Mouse (Mus musculus) forebrain, embryonic 16.5 days (tissue): ENCODE results near the gene Grn. TPM values are rescaled to one million over a fixed set of nuclear protein-coding genes. Genes with fewer than 3 reads are reported as not detected.

Experiments
- ATAC-seq: fragments of 200-750 bp; cut with Nextera tagmentation; 2 replicates; pipeline ENCODE4 v1.8.0; 2017; ENCODE audit warnings: mild to moderate bottlenecking, moderate library complexity
- H3K27ac ChIP-seq: fragments of 300-500 bp; sonication (generic); 2 replicates; pipeline ENCODE4 v1.5.1; 2014; ENCODE audit warnings: low read length, control low read depth
- H3K27me3 ChIP-seq: fragments of 300-500 bp; sonication (generic); replicated peaks from 2 replicates; pipeline ENCODE4 v1.6.1; 2014; ENCODE audit warnings: low read length; ENCODE audit not compliant: control insufficient read depth, insufficient read depth
- H3K36me3 ChIP-seq: fragments of 300-500 bp; sonication (generic); 2 replicates; pipeline ENCODE4 v1.6.1; 2014; ENCODE audit not compliant: control insufficient read depth, insufficient read depth
- H3K4me1 ChIP-seq: fragments of 300-500 bp; sonication (generic); replicated peaks from 2 replicates; pipeline ENCODE4 v1.6.1; 2014; ENCODE audit warnings: low read length; ENCODE audit not compliant: control insufficient read depth, insufficient read depth
- H3K4me2 ChIP-seq: fragments of 300-500 bp; sonication (generic); 2 replicates; pipeline ENCODE4 v1.6.1; 2014; ENCODE audit warnings: mild to moderate bottlenecking, low read length, control low read depth
- H3K4me3 ChIP-seq: fragments of 300-500 bp; sonication (generic); replicated peaks from 2 replicates; pipeline ENCODE4 v1.5.1; 2014; ENCODE audit warnings: mild to moderate bottlenecking, low read length, control low read depth
- H3K9ac ChIP-seq: fragments of 300-500 bp; sonication (generic); replicated peaks from 2 replicates; pipeline ENCODE4 v1.6.1; 2014; ENCODE audit warnings: low read depth, low read length, control low read depth
- H3K9me3 ChIP-seq: fragments of 300-500 bp; sonication (generic); 2 replicates; pipeline ENCODE4 v1.6.1; 2016; ENCODE audit warnings: low read length; ENCODE audit not compliant: control insufficient read depth
- WGBS: fragments of 180-500 bp; shearing (Covaris S2); extraction: QIAGEN DNeasy Blood & Tissue Kit; methylation state at CpG from one replicate; pipeline ENCODE4 v1.1.7; 2014; 5-methylcytosine and 5-hydroxymethylcytosine counted together
- polyA plus RNA-seq: library from polyadenylated mRNA; unstranded; fragments of >200 nt; fragmentation: Nextera tagmentation; extraction: Ambion mirVana; gene quantifications from 2 replicates; pipeline ENCODE4 v1.2.1, GENCODE M21; 2015

The Grn gene
- polyA plus RNA-seq, 1 experiment from 2014 or later = 68.0 TPM

DNA sequence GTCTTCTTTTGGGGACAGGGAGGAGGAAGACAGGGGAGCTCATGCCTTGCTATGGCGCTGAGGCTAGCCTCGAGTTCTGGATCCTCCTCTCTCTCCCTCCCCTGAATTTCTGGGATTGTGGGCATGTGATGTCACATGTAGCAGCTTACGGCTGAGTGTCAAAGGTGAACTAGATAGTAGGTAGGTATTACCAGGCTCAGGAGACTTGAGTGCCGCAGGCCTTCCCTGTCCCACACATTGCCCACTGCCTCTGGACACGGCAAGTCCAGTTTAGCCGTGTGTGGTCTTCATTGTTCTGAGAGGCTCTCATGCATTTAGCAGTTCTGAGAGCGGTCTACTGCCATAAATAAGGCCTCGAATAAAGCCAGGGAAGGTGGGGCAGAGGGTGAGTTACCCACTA, 17.1 kb upstream of the Grn start:
- WGBS = 75% methylated on average over 8 of the region's 8 CpGs

DNA sequence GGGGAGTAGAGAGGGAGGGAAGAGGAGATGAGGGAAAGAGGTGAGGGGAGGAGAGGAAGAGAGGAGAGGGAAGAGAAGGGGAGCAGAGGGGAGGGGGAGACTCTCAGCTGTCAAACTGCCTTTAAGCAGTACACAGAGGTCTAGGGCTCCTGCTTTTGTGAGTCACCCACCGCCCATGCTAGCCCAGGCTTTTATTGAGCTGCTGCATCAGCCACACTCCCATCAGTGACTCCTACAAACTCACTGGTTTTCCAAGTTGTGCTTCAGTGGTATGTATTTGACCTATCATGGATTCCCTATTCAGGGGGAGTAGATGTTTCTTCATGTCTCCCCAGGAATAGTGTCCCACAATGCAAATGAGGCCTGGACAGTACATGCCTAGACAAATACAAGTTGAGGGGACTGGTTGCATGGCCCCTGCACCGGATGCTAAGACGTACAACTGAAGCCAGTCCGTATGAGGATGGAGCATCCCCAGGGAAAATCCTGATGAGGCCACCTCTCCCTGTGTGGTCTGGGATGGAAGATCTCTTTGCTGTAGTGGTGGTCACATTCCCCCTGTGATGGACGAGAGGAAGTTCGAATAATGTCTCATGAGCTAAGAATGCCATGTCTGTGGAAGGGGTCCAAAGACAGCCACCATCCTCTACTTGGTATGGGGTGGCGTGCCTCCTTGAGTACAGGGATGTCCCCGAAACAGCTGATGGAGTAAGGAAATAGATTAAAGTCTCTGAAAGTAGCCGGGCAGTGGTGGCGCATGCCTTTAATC, 14.9 kb upstream of the Grn start:
- 76% methylated on average over 10 of the region's 10 CpGs for WGBS
- Histone ChIP-seq H3K9ac (no peak overlapping the region), H3K9me3 (no peaks in the 10 kb centered on the region), H3K4me3 (no peak overlapping the region), H3K27ac (no peak overlapping the region), H3K4me1 (0 out of 2 replicates have a peak, but pooled peaks cover 2% of the 10 kb centered on the region), H3K4me2 (no peak overlapping the region), H3K27me3 (no peaks in the 10 kb centered on the region), H3K36me3 (no peaks in the 10 kb centered on the region)
- no peak for ATAC-seq

More for the DNA sequence above, 17.1 kb upstream of the Grn start:
- no peaks in the 10 kb centered on the region for H3K9me3 ChIP-seq
- H3K36me3 ChIP-seq = no peaks in the 10 kb centered on the region
- H3K9ac ChIP-seq = no peak overlapping the region
- H3K4me1 ChIP-seq = peaks cover 5% of the 10 kb centered on the region
- H3K4me2 ChIP-seq = no peak overlapping the region
- H3K4me3 ChIP-seq = no peak overlapping the region
- H3K27ac ChIP-seq = no peak overlapping the region
- H3K27me3 ChIP-seq = no peaks in the 10 kb centered on the region
- no peak for ATAC-seq

DNA sequence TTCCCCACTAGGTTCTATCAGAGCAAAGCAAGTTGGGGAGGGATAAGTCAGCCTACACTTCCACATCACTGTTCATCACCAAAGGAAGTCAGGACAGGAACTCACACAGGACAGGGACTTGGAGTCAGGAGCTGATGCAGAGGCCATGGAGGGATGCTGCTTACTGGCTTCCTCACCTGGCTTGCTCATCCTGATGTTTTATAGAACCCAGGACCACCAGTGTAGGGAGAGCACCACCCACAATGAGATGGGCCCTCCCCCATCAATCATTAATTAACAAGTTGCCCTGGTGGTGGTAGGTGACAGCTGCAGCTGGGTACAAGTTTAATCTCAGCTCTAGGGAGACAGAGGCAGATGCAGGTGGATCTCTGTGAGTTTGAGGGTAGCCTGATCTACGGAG, 13.0 kb upstream of the Grn start:
- ATAC-seq = no peak
- H3K4me3 ChIP-seq = no peak overlapping the region
- H3K27me3 ChIP-seq = no peaks in the 10 kb centered on the region
- no peak overlapping the region for H3K27ac ChIP-seq
- 64% methylated on average over 1 of the region's 1 CpGs for WGBS
- H3K9ac ChIP-seq = no peak overlapping the region
- no peak overlapping the region for H3K4me2 ChIP-seq
- no peaks in the 10 kb centered on the region for H3K4me1 ChIP-seq
- H3K36me3 ChIP-seq = no peaks in the 10 kb centered on the region
- no peaks in the 10 kb centered on the region for H3K9me3 ChIP-seq

GRCm38 (mm10) chr11:102418887-102419286, 11.2 kb upstream of the Grn start:
- Histone ChIP-seq H3K27me3 (no peaks in the 10 kb centered on the region), H3K27ac (no peak overlapping the region), H3K4me2 (no peak overlapping the region), H3K4me3 (no peak overlapping the region), H3K9ac (no peak overlapping the region), H3K36me3 (no peaks in the 10 kb centered on the region), H3K4me1 (no peaks in the 10 kb centered on the region), H3K9me3 (no peaks in the 10 kb centered on the region)
- no peak for ATAC-seq

- Histone ChIP-seq H3K27me3 (no peaks in the 10 kb centered on the region), H3K4me1 (no peaks in the 10 kb centered on the region), H3K4me3 (no peak overlapping the region), H3K27ac (no peak overlapping the region), H3K4me2 (no peak overlapping the region), H3K36me3 (no peaks in the 10 kb centered on the region), H3K9ac (no peak overlapping the region), H3K9me3 (no peaks in the 10 kb centered on the region)
- WGBS = 71% methylated on average over 8 of the region's 8 CpGs
- no peak for ATAC-seq
Observed at GRCm38 (mm10) chr11:102421559-102421958, 8.6 kb upstream of the Grn start.

DNA sequence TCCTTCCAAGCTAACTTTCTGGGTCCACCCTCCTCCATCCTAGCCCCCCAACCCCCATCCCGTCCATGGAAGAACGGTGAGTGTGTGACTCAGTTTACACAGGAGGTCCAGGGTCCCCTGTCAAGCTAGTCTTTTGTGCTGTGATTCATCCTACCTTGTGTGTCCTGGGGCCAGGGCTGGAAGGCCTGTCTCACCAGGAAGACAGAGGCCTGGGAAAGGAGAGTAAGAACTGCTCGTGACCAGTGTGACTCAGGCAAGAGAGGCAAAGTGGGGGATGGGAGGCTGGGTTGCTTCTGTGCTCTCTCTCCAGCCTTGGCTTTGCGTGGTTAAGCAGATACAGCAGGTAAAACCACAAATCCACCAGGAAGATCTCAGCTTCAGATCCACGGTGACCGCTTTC, 5.4 kb upstream of the Grn start:
- Histone ChIP-seq H3K27ac (no peak overlapping the region), H3K36me3 (no peaks in the 10 kb centered on the region), H3K4me1 (peaks cover 3% of the 10 kb centered on the region), H3K4me2 (no peak overlapping the region), H3K9me3 (no peaks in the 10 kb centered on the region), H3K27me3 (no peaks in the 10 kb centered on the region), H3K9ac (no peak overlapping the region), H3K4me3 (no peak overlapping the region)
- 76% methylated on average over 6 of the region's 6 CpGs for WGBS
- ATAC-seq = no peak

DNA sequence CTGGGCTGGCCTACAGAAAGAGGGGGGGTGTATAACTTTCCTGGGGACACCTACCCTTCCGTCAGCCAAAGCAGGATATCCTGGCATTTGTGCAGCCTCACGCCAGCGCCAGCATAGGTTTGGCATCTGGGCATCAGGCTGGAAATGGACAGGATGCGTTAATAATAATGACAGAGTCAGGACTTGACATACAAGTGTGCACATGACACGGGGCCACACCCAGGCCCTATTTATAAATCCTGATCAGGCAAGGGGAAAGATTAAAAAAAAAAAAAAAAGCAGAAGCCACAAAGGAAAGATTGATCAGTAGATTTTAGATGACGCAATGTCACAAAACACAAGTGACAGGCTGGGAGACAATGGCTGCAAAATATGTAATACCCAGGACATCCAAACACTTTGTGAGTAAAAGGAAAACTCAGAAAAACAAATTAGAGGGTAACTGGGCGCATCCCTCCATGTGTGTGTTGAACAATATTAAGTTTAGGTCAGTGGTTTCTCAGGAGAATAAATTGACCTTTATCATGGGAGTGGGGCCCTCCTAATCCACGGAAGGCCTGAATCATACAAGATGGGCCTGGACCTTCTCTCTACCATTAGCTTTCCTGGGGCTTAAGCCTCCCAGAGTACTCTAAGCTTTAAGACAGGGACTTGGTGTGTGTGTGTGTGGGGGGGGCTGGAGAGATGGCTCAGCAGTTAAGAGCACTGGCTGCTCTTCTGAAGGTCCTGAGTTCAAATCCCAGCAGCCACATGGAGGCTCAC, 4.4 kb upstream of the Grn start:
- no peaks in the 10 kb centered on the region for H3K9me3 ChIP-seq
- ATAC-seq = no peak
- no peaks in the 10 kb centered on the region for H3K36me3 ChIP-seq

GRCm38 (mm10) chr11:102428981-102429540, 1.1 kb upstream of the Grn start:
- Histone ChIP-seq H3K4me2 (no peak overlapping the region), H3K27me3 (no peaks in the 10 kb centered on the region), H3K36me3 (no peaks in the 10 kb centered on the region), H3K27ac (no peak overlapping the region), H3K4me3 (no peak overlapping the region), H3K4me1 (peaks cover 15% of the 10 kb centered on the region), H3K9ac (no peak overlapping the region), H3K9me3 (no peaks in the 10 kb centered on the region)
- WGBS = 64% methylated on average over 8 of the region's 8 CpGs
- no peak for ATAC-seq

More for the DNA sequence above, 4.4 kb upstream of the Grn start:
- Histone ChIP-seq H3K4me2 (no peak overlapping the region), H3K4me1 (peaks cover 9% of the 10 kb centered on the region), H3K27ac (no peak overlapping the region), H3K4me3 (no peak overlapping the region), H3K9ac (no peak overlapping the region), H3K27me3 (no peaks in the 10 kb centered on the region)
- 83% methylated on average over 8 of the region's 8 CpGs for WGBS

DNA sequence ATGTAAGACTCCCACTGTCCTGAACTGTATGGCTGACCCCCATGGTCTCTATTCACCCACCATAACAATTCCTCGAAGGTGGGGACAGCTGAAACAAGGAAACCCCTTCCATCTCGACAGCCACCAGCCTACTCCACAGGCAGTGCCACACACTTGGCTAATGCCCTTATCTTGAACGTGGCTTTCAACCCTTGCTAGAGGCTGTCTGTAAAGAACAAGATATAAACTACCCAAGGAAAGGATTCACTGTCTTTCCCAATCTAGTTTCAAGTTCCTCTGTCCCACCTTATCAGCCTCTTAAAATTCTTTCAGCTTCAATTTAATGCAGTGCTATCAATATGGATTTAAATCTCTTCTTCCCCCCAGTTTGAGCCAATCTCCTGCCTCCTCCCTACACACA, 564 bp upstream of the Grn start:
- no peaks in the 10 kb centered on the region for H3K9me3 ChIP-seq
- H3K27me3 ChIP-seq = no peaks in the 10 kb centered on the region
- H3K4me3 ChIP-seq = peak overlapping the region; percentile 78
- 52% methylated on average over 3 of the region's 3 CpGs for WGBS
- H3K4me2 ChIP-seq = peak overlapping the region; percentile 99
- peak overlapping the region; percentile 67 for H3K9ac ChIP-seq
- H3K4me1 ChIP-seq = peaks cover 18% of the 10 kb centered on the region
- peak overlapping the region; percentile 44; the same call in 1 of the 2 replicates for H3K27ac ChIP-seq
- ATAC-seq = no peak
- H3K36me3 ChIP-seq = no peaks in the 10 kb centered on the region
